7 mouse cellular contexts compared by ENCODE assay signal in genomic region chr11:44518281-44519095, GRCm38 (mm10). TPM values are rescaled to one million over a fixed set of nuclear protein-coding genes. Genes with fewer than 3 reads are reported as not detected.
DNase-seq lines count a peak whose midpoint lies in the region; ATAC-seq and TF ChIP-seq lines count a peak whose summit lies in the region.

Gene Rnf145, plus strand, starts transcription at chr11:44518964.

- peak; percentile 87 for ATAC-seq in intestine, postnatal 0 days

- H3K4me2 ChIP-seq in intestine, postnatal 0 days (replicated peaks; ENCODE audit: low read depth), result peak within 1 kb of the TSS; percentile 72

- no peaks in the 10 kb centered on the region for H3K9me3 ChIP-seq in intestine, postnatal 0 days (ENCODE audit: control insufficient read depth)
- no peaks in the 10 kb centered on the region for H3K9me3 ChIP-seq in midbrain, embryonic 10.5 days (replicated peaks)

- no peaks in the 10 kb centered on the region for H3K27me3 ChIP-seq in intestine, postnatal 0 days (replicated peaks; ENCODE audit: control insufficient read depth, insufficient read depth, low read length)
- no peaks in the 10 kb centered on the region for H3K27me3 ChIP-seq in midbrain, embryonic 10.5 days (ENCODE audit: low read depth, poor library complexity, severe bottlenecking)
- no peaks in the 10 kb centered on the region for H3K27me3 ChIP-seq in small intestine, adult 2 months (ENCODE audit: control insufficient read depth, insufficient read depth, low read length)

- H3K27ac ChIP-seq in intestine, postnatal 0 days (ENCODE audit: low read depth, low read length), result peak within 1 kb of the TSS; percentile 80
- H3K27ac ChIP-seq in midbrain, embryonic 10.5 days (replicated peaks), result peak within 1 kb of the TSS; percentile 100
- peak within 1 kb of the TSS; percentile 78 for H3K27ac ChIP-seq in small intestine, adult 2 months (ENCODE audit: insufficient read depth, low read depth, low read length)

- intact Hi-C loops in left cerebral cortex, postnatal 36 days (cut with DNase I), result loop anchor here (1.0 kb wide), 1 partner anchor 48 kb away; the partner anchor contains the start of gene Ublcp1

- no peaks in the 10 kb centered on the region for H3K36me3 ChIP-seq in intestine, postnatal 0 days (ENCODE audit: control insufficient read depth, insufficient read depth)
- H3K36me3 ChIP-seq in midbrain, embryonic 10.5 days, result no peaks in the 10 kb centered on the region
- H3K36me3 ChIP-seq in small intestine, adult 2 months (ENCODE audit: control insufficient read depth, insufficient read depth, low read length), result peaks cover 2% of the 10 kb centered on the region; the same call in 1 of the 2 replicates

- DNase-seq in adrenal gland, adult 8-10 months, result peak; percentile 58
- DNase-seq in embryo, embryonic 9.5 days (ENCODE audit: extremely low spot score), result peak; percentile 74
- no peak for DNase-seq in gonadal fat pad, adult 2 months (ENCODE audit: low read depth)
- DNase-seq in left cerebral cortex, postnatal 36 days (ENCODE audit: low spot score in 2 of 2), result peak; percentile 86 to 87
- peak; percentile 71 for DNase-seq in midbrain, embryonic 10.5 days (ENCODE audit: low spot score)

- H3K4me3 ChIP-seq in intestine, postnatal 0 days (ENCODE audit: low read depth, low read length), result peak within 1 kb of the TSS; percentile 99
- H3K4me3 ChIP-seq in midbrain, embryonic 10.5 days, result peak within 1 kb of the TSS; percentile 98
- H3K4me3 ChIP-seq in small intestine, adult 2 months (ENCODE audit: low read depth, low read length), result peak within 1 kb of the TSS; percentile 84

- no peaks in the 10 kb centered on the region for H3K4me1 ChIP-seq in intestine, postnatal 0 days (replicated peaks; ENCODE audit: control insufficient read depth, insufficient read depth, low read length)
- H3K4me1 ChIP-seq in midbrain, embryonic 10.5 days, result peaks cover 46% of the 10 kb centered on the region
- peaks cover 6% of the 10 kb centered on the region for H3K4me1 ChIP-seq in small intestine, adult 2 months (ENCODE audit: control insufficient read depth, insufficient read depth, insufficient read length, low read length)

- TF ChIP-seq POLR2A in small intestine, adult 2 months (IDR thresholded peaks at IDR 0.05; ENCODE audit: low read depth, low read length), result peak; percentile 53; the same call in 1 of the 2 replicates

- under 1% methylated on average over 69 of the region's 70 CpGs for WGBS in intestine, postnatal 0 days
- under 1% methylated on average over 70 of the region's 70 CpGs for WGBS in midbrain, embryonic 10.5 days
- under 1% methylated on average over 64 of the region's 70 CpGs for WGBS in small intestine, adult 2 months

- TF ChIP-seq CTCF in intestine, postnatal 0 days (IDR thresholded peaks at IDR 0.05; ENCODE audit: low read depth), result no peak
- TF ChIP-seq CTCF in small intestine, adult 2 months (IDR thresholded peaks at IDR 0.05; ENCODE audit: extremely low read depth, insufficient read length, insufficient replicate concordance, low read depth, low read length), result no peak

- peak within 1 kb of the TSS; percentile 80 for H3K9ac ChIP-seq in intestine, postnatal 0 days (ENCODE audit: low read depth, low read length)

RNA-seq across cellular contexts. Expression of gene Rnf145, which starts in this region (rescaled TPM):
- 10 to 100 TPM; 81.6 to 96.2 (median 89.6) TPM for total RNA-seq in adrenal gland, adult 8-10 months (2022)
- 63.6 and 66.0 TPM in 2 replicates for polyA plus RNA-seq in gonadal fat pad, adult 2 months (2012; rRNA removed)
- polyA plus RNA-seq in intestine, postnatal 0 days (2015; fragmentation: Nextera tagmentation; extraction: Ambion mirVana), result 22.8 and 28.2 TPM in 2 replicates
- total RNA-seq in left cerebral cortex, postnatal 36 days (2021), result 100 to 1,000 TPM; 104 to 107 TPM
- 108 and 120 TPM in 2 replicates for polyA plus RNA-seq in midbrain, embryonic 10.5 days (2016; fragmentation: Nextera tagmentation; extraction: Ambion mirVana)
- 41.3 and 56.0 TPM in 2 replicates for polyA plus RNA-seq in small intestine, adult 2 months (2012; rRNA removed)
